Mouse (Mus musculus) ovary, postnatal 14 days (tissue): ENCODE data around the gene Col6a4.
A peak's percentile ranks its signal among the peaks of the same experiment; 100 is the strongest.

Source experiments
- DNase-seq: peaks from one replicate; pipeline ENCODE4 v3.0.0; 2022; ENCODE audit warnings: low spot score

Gene Col6a4

GRCm38 (mm10) chr9:106071651-106072050 is 24.9 kb downstream of the Col6a4 start:
- DNase-seq = no peak

DNA sequence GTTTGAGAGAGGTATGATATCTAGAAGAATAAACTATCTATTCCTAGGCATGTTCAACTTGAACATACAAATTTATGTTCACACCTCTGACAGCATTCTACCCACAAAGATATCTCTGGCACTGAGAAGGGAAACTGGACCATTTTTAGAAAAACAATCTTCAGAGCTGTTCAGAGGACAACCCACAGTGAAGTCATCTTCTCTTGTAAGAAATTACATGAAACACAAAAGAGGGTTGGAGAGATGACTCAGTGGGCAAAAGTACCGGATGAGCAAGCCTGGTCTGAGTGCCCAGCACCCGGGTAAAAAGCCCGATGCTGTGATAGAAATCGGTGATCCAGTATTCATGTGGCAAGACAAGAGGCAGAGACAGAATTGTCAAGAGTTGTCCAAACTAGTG is 43.1 kb downstream of the Col6a4 start:
- DNase-seq = no peak

GRCm38 (mm10) chr9:106043921-106044503 is 52.6 kb downstream of the Col6a4 start:
- no peak for DNase-seq

DNA sequence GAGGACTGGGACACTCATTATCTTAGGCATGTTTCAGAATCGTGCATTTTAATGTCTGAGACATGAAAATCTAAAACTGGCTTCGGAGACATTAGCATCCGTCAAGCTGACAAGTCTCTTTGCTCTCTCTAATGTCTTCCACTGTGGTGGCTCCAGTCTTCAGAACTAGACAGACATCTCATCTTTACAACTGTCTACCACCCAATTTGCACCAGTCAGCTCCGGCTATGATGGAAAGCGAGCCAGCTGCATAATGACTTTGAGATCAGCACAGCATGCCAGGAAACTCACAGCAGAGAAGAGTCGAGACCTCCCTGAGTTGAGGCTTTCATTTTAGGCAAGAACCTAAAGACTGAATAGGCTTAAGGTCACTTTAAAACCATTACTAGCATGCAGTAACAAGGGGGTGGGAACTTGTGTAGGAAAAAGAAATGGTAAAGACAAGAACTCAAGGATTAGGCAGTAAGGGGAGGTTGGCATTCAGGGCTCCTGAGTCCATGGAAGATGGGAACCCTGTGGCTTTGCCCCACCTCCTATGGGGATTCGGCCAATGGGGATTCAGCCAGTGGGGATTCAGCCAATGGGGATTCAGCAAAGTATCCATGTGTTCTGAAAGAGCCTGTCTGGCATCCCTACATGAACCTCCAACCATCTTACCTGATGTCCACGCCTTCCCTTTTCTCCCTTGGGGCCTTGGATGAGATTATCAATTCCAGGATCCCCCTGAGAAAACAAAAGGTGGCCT is 56.5 kb downstream of the Col6a4 start:
- no peak for DNase-seq

GRCm38 (mm10) chr9:106039276-106039675 is 57.3 kb downstream of the Col6a4 start:
- DNase-seq = no peak

DNA sequence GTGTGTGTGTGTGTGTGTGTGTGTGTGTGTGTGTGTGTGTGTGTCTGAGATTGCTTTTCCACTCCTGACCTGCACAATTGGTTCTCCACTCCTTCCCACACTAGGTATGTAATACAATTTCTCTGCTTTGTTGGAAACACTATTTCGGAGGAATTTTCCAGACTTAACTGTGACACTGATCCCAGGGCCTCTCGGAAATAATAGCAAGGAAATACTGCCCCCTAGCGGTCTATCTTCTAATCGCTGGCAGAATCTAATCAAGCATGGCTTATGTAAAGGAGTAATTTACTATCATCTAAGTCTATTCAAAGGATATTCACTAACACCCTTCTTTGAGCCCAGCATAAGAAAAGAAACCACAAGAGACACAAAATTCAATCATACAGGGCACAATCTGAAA is 57.7 kb downstream of the Col6a4 start:
- DNase-seq = peak; percentile 73

- DNase-seq = no peak
These were observed 80.9 kb downstream of the Col6a4 start for GRCm38 (mm10) chr9:106015666-106016065.

GRCm38 (mm10) chr9:106013139-106013538 is 83.4 kb downstream of the Col6a4 start:
- DNase-seq = no peak

DNA sequence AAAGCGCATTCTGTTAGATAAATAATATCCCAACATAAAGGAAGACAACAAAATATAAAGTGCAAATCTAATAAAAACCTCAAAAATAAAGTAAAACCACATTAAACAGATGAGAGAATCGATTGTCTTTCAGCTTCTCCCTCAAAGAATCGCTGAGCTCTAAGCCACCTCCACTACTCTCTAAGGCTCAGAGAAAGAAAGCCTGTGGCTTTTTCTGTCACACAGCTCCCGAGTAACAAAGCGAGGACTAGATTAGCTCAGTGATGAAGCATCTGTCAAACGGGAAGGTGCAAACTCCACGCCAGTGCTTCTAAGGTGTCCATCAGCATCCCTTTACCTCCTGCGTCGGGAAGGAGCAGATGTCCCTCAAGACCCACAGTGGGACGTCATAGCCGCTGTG is 98.6 kb downstream of the Col6a4 start:
- DNase-seq = no peak

GRCm38 (mm10) chr9:105992425-105992824 is 104.2 kb downstream of the Col6a4 start:
- no peak for DNase-seq

DNA sequence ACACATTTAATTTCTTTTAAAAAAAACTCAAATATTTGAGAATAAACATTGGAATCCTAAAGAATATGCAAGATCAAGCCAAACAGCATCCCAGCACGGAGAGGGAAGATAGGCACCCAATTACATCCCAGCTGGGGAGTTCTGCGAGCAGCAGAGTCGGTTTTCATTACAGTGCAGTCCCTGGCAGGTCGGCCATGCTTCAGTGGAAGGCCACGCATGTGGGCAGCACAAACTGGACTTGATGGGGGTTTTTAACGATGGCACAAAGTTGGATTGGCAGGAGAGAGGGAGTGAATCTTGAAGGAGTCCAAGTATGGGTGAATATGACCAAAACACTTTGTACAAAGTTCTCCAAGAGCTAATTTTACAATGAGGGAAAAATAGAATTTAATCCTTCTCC is 106.5 kb downstream of the Col6a4 start:
- no peak for DNase-seq

DNA sequence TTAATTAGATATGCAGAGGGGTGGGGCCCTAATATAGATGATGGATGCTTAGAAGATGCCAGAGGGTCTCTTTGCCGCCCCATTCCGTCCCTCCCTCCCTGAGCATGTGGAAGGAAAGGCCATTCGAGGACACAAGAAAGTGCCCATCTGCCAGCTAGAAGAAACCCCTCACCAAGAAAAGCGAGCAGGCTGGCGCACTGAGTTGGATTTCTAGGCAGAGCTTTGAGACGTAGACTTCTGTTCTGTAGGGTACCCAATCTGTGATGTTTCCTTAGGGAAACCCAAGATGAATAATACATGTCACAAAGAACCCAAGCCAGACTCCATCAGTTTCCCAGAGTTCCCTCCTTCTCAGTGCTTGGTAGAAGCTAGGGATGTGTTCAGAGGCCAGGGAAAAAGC is 107.1 kb downstream of the Col6a4 start:
- no peak for DNase-seq

DNA sequence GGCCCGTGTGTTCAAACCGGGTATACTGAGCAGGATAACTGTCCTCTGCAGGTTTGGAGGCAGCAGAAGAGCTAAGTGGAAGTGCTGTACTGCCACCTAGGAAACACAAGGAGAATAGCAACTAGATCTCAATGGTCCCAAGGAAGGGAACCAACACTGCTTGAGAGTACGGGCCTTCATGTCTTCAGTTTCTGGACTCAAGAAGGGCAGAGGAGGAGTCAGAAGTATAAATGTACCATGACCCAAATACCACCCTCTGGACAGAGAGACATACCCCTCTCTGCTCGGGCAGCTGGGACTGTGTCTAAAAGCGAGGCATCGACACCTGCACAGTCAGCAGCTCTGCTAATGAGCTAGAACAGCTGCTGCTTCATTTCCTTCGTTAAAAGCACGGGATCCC is 108.5 kb downstream of the Col6a4 start:
- no peak for DNase-seq

- no peak for DNase-seq
These were observed 111.6 kb downstream of the Col6a4 start for GRCm38 (mm10) chr9:105984931-105985519.

GRCm38 (mm10) chr9:105978479-105978878 is 118.1 kb downstream of the Col6a4 start:
- DNase-seq = no peak

DNA sequence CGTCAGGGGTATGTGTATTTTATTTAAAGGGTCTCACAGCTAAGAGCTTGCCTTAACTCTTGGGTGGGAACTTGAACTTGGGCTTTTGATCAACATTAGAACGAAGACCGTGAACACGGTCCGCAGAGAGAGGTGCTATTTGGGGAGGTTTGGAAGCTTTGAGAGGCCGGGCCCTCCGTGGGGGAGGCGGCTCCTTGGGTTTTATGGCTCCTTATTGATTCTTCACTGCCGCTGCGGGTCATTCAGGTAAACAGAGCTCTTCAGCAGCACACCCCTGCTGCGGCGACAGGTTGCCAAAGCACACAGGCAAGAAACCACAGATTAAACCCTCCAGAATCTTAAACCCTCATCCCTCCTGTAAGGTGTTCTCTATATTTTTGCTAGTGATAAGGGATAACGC is 119.7 kb downstream of the Col6a4 start:
- no peak for DNase-seq

- no peak for DNase-seq
These were observed 120.3 kb downstream of the Col6a4 start for GRCm38 (mm10) chr9:105976314-105976713.

GRCm38 (mm10) chr9:105973736-105974135 is 122.8 kb downstream of the Col6a4 start:
- no peak for DNase-seq

DNA sequence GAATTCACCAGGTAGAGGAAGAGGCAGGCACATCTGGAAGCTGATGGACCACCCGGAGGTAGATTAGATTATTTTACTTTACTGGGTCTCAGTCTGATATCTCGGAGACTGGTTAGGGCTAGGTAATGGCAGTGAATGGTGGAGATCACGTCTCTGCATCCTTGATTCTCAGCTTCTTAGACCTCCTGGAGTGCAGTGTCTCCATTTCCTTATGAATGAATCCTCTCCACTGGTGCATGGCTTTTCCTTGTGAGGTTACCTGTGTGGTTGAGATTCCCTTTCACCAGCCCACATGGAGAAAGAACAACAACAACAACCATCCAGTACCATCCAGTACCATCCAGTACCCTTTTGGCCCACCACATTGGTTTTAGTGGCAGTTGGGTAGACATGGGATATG is 124.6 kb downstream of the Col6a4 start:
- DNase-seq = no peak

DNA sequence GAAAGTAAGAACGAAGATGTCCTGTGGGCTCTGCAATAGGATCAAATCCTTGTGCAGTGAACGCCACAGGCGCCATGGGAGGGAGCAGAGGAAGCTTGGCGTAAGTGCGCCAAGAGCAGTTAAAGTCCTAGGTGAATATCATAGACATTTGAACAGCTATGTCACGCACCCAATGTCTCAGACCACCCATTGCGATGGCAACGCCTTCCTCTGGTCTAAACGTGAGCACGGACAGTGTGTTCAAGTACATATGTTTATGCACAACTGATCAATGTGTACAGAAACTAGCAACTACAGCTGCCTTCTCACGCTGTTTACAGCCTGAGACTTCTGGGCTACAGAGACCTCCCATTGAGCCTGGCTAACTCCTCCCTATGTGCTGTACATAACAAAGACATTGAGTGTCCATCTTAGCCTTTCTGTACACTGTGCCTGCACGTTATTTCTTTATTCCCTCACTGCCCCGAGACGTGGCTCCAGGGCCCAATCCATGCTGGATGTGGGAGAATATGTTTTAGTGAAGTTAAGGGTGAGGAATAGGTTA is 125.2 kb downstream of the Col6a4 start:
- DNase-seq = no peak

DNA sequence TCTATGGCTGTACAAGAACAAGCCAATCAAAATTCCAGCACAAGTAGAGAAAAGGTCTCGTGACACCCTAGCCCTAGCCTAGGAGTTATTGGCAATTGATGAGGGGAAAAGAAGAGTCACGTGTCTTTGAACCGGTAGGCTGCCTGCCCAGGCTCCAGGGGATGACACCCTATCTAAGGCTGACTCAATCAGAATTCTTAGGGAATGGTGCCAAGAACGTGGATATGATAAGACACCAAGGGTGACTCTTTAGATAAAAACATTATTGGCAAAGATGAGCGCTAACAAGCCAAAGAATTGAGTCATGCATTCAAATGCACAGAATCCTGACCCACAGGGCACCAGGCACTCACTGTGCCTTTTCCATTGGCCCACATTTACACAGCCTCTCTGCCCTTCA is 125.7 kb downstream of the Col6a4 start:
- no peak for DNase-seq

DNA sequence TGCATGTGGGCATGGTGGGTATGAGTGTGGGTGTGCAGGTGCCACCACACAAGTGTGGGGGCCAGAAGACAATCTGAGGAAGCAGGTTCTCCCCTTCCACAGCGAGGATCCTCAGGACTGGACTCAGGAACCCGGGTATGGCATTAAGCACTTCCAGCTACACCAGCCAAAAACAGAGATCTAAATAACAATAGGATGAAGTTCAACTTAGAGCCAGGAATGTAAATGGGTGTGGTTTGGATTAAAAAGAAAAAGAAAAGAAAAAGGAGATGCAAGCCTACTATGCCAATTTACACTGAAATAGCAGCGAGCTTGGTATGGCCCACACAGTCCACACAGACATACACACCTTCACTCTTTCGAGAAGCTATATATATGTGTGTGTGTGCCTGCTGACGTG is 128.6 kb downstream of the Col6a4 start:
- no peak for DNase-seq

GRCm38 (mm10) chr9:105960533-105960932 is 136.1 kb downstream of the Col6a4 start, which contains the start of gene Col6a5:
TSS of gene Col6a5 (minus strand) at chr9:105960643.
- peak; percentile 37 for DNase-seq
